In the genomic region with DNA sequence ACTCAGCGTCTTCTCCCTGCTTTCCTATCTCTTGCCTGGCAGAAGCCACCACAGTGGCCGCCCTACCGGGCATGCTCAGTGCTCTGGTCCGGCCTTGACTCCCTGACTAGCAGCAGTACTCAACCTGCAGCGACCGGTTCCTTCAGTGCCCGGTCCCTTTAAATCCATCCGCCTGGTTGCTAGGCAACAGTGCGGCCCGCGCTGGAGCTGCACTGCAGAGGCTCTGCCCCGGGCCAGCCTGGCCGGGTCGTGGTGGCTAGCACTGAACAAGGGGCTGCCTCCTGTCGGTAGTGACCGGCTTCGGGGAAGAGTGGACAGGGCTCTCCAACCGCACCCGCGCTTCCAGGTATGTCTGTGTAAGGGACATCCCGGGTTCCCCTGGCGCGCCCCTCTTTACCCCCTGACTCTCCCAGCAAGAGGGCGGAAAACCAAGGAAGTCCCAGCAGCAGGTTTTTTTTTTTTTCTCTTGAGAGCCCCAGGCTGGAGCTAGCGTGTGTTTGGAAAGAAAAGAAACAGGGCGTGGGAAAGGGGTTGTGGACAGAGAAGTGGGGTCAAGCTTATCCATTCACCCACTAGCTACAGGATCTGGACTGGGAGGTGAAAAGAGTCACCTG, we compare ENCODE assay signal across 8 mouse cellular contexts. TPM values are rescaled to one million over a fixed set of nuclear protein-coding genes. Genes with fewer than 3 reads are reported as not detected.
A peak's percentile ranks its signal among the peaks of the same experiment; 100 is the strongest.
DNase-seq lines count a peak whose midpoint lies in the region; ATAC-seq and TF ChIP-seq lines count a peak whose summit lies in the region.

A gene (plus strand): TSS at position 221 of the 614 bp plus-strand sequence.

- H3K4me2 ChIP-seq in liver, embryonic 16.5 days (ENCODE audit: low read depth, low read length): peak within 1 kb of the TSS; percentile 17; the same call in 1 of the 2 replicates

- TF ChIP-seq CTCF in layer of hippocampus, adult 2 months (conservative IDR thresholded peaks at IDR 0.05): no peak; the same call in 1 of the 2 replicates

- no peaks in the 10 kb centered on the region for H3K9me3 ChIP-seq in liver, embryonic 16.5 days (replicated peaks; ENCODE audit: control insufficient read depth, low read length)

- peak within 1 kb of the TSS; percentile 61 for H3K4me3 ChIP-seq in layer of hippocampus, adult 2 months
- H3K4me3 ChIP-seq in liver, embryonic 16.5 days (ENCODE audit: low read depth, low read length): 0 out of 2 replicates have a peak within 1 kb of the TSS, but pooled peaks have one; percentile 20

- H3K27me3 ChIP-seq in liver, embryonic 16.5 days (ENCODE audit: control insufficient read depth, insufficient read depth, low read depth, low read length): no peaks in the 10 kb centered on the region

- H3K9ac ChIP-seq in liver, embryonic 16.5 days (ENCODE audit: low read depth, low read length): no peak within 1 kb of the TSS

- no peaks in the 10 kb centered on the region for H3K4me1 ChIP-seq in liver, embryonic 16.5 days (ENCODE audit: control insufficient read depth, low read depth, low read length)

- DNase-seq in ES-CJ7 (ENCODE audit: low read depth, low spot score): peak; percentile 88
- peak; percentile 75 for DNase-seq in cerebellum, adult 9-11 months
- peak; percentile 27 to 54 for DNase-seq in frontal cortex, postnatal 10 days (ENCODE audit: low spot score in 2 of 2)
- DNase-seq in layer of hippocampus, adult 2 months (ENCODE audit: low spot score in 2 of 2): peak; percentile 42 to 48
- DNase-seq in ovary, adult 18-20 months (ENCODE audit: low spot score): peak; percentile 77
- DNase-seq in urinary bladder, postnatal 36 days (ENCODE audit: low spot score in 2 of 2): peak; percentile 38 to 55

- WGBS in liver, embryonic 16.5 days (ENCODE audit: insufficient replicate concordance): 19% methylated on average over 26 of the region's 26 CpGs

- ATAC-seq in hematopoietic stem cell, adult 5-6 weeks (replicated peaks in 1 of 2; ENCODE audit: insufficient read depth in 1 of 2, low FRiP score in 2 of 2, low TSS enrichment in 1 of 2, low read depth in 1 of 2, poor library complexity in 2 of 2, severe bottlenecking in 2 of 2): peak; percentile 75 to 81
- ATAC-seq in liver, embryonic 16.5 days (ENCODE audit: low read depth): 0 out of 2 replicates have a peak, but pooled peaks have one; percentile 37

- peak within 1 kb of the TSS; percentile 78 for H3K27ac ChIP-seq in layer of hippocampus, adult 2 months
- H3K27ac ChIP-seq in liver, embryonic 16.5 days (ENCODE audit: low read length): no peak within 1 kb of the TSS

- no peaks in the 10 kb centered on the region for H3K36me3 ChIP-seq in liver, embryonic 16.5 days (ENCODE audit: control insufficient read depth, insufficient read depth)

RNA-seq across cellular contexts. Expression of the gene that starts here (rescaled TPM):
- total RNA-seq in hematopoietic stem cell, adult 5-6 weeks (2017): 0.25 and 1.3 TPM in 2 replicates
- total RNA-seq in layer of hippocampus, adult 2 months (2021): 1 to 10 TPM; 2.8 to 2.9 TPM
- 0.08 and 0.15 TPM in 2 replicates for polyA plus RNA-seq in liver, embryonic 16.5 days (2015; fragmentation: Nextera tagmentation; extraction: Ambion mirVana)

Comparison
In these comparisons a context has a peak if more than half of its experiments do, and no peak if none do; other contexts are left out.
1. Peak in ATAC-seq, H3K4me3 ChIP-seq and H3K4me2 ChIP-seq in liver, embryonic 16.5 days; RNA of the gene not detected or under 1 TPM.